8 mouse cellular contexts compared by ENCODE assay signal in genomic region chr8:128358406-128358755, GRCm38 (mm10). TPM values are rescaled to one million over a fixed set of nuclear protein-coding genes. Genes with fewer than 3 reads are reported as not detected.
DNase-seq lines count a peak whose midpoint lies in the region; ATAC-seq and TF ChIP-seq lines count a peak whose summit lies in the region.

Nrp1 (plus strand) TSS chr8:128358604.

- peaks cover 12% of the 10 kb centered on the region for H3K4me1 ChIP-seq in forebrain, embryonic 14.5 days (ENCODE audit: control insufficient read depth, insufficient read depth, low read length)
- H3K4me1 ChIP-seq in lung, embryonic 14.5 days (ENCODE audit: insufficient read depth) = peaks cover 10% of the 10 kb centered on the region; the same call in 1 of the 2 replicates

- no peaks in the 10 kb centered on the region for H3K27me3 ChIP-seq in forebrain, embryonic 14.5 days (replicated peaks; ENCODE audit: control insufficient read depth, insufficient read depth, low read length)
- no peaks in the 10 kb centered on the region for H3K27me3 ChIP-seq in lung, embryonic 14.5 days (ENCODE audit: insufficient read depth, low read length)

- H3K9ac ChIP-seq in forebrain, embryonic 14.5 days (ENCODE audit: low read length) = peak within 1 kb of the TSS; percentile 89
- peak within 1 kb of the TSS; percentile 85 for H3K9ac ChIP-seq in lung, embryonic 14.5 days

- TF ChIP-seq CTCF in lung, embryonic 14.5 days (IDR thresholded peaks at IDR 0.05; ENCODE audit: low read depth) = no peak

- no peaks in the 10 kb centered on the region for H3K36me3 ChIP-seq in forebrain, embryonic 14.5 days (ENCODE audit: control insufficient read depth, insufficient read depth, low read length)
- H3K36me3 ChIP-seq in lung, embryonic 14.5 days (ENCODE audit: insufficient read depth) = no peaks in the 10 kb centered on the region

- under 1% methylated on average over 21 of the region's 21 CpGs for WGBS in forebrain, embryonic 14.5 days
- WGBS in lung, embryonic 14.5 days = under 1% methylated on average over 21 of the region's 21 CpGs

- no peaks in the 10 kb centered on the region for H3K9me3 ChIP-seq in forebrain, embryonic 14.5 days (replicated peaks; ENCODE audit: control insufficient read depth, low read length)
- H3K9me3 ChIP-seq in lung, embryonic 14.5 days (ENCODE audit: low read depth, low read length) = no peaks in the 10 kb centered on the region

- DNase-seq in CD4-positive helper T cell, adult 2 months (ENCODE audit: low read depth, low spot score) = peak; percentile 73
- peak; percentile 39 for DNase-seq in T-cell, adult 2 months (ENCODE audit: low spot score)
- no peak for DNase-seq in forebrain, embryonic 14.5 days (ENCODE audit: low spot score)
- DNase-seq in heart, postnatal 14 days = peak; percentile 62 to 72
- peak; percentile 41 for DNase-seq in layer of hippocampus, adult 9-11 months
- peak; percentile 60 for DNase-seq in lung, embryonic 14.5 days
- DNase-seq in ovary, adult 18-20 months (ENCODE audit: low spot score) = peak; percentile 27
- no peak for DNase-seq in Muller cell, postnatal 12 days (ENCODE audit: inconsistent ontology term)

- intact Hi-C loops in heart, postnatal 14 days (cut with DNase I) = loop anchor here (2.0 to 5.0 kb wide), 7 partner anchors 141 to 1026 kb away; no protein-coding TSS in a partner anchor

- H3K27ac ChIP-seq in forebrain, embryonic 14.5 days (ENCODE audit: low read depth, low read length) = peak within 1 kb of the TSS; percentile 93
- peak within 1 kb of the TSS; percentile 98 for H3K27ac ChIP-seq in lung, embryonic 14.5 days (ENCODE audit: low read depth)

- peak within 1 kb of the TSS; percentile 90 for H3K4me2 ChIP-seq in forebrain, embryonic 14.5 days (ENCODE audit: low read length)
- H3K4me2 ChIP-seq in lung, embryonic 14.5 days = peak within 1 kb of the TSS; percentile 69

- ATAC-seq in forebrain, embryonic 14.5 days = peak; percentile 18
- ATAC-seq in lung, embryonic 14.5 days (ENCODE audit: insufficient read depth) = peak; percentile 4; the same call in 1 of the 2 replicates

- peak within 1 kb of the TSS; percentile 69 for H3K4me3 ChIP-seq in forebrain, embryonic 14.5 days (ENCODE audit: low read depth, low read length)
- peak within 1 kb of the TSS; percentile 80 for H3K4me3 ChIP-seq in lung, embryonic 14.5 days (ENCODE audit: low read depth, low read length)

RNA-seq across cellular contexts. Expression of gene Nrp1, which starts in this region (rescaled TPM):
- 57.9 and 81.1 TPM in 2 replicates for polyA plus RNA-seq in forebrain, embryonic 14.5 days (2014; fragmentation: Nextera tagmentation; extraction: Ambion mirVana)
- total RNA-seq in heart, postnatal 14 days (2021) = 100 to 1,000 TPM; 128 to 131 TPM
- 94.3 and 94.8 TPM in 2 replicates for polyA plus RNA-seq in lung, embryonic 14.5 days (2014; fragmentation: Nextera tagmentation; extraction: Ambion mirVana)

Comparison
In these comparisons a context has a peak if more than half of its experiments do, and no peak if none do; other contexts are left out.
1. DNase-seq: peak in CD4-positive helper T cell, adult 2 months (single experiment), T-cell, adult 2 months (single experiment), heart, postnatal 14 days (2 of 2), layer of hippocampus, adult 9-11 months (single experiment), lung, embryonic 14.5 days (single experiment) and ovary, adult 18-20 months (single experiment); none in forebrain, embryonic 14.5 days (single experiment) and Muller cell, postnatal 12 days (single experiment).